Mouse (Mus musculus): ENCODE measurements around the gene Mapk1. TPM values are rescaled to one million over a fixed set of nuclear protein-coding genes. Genes with fewer than 3 reads are reported as not detected.

Gene Mapk1
- polyA plus RNA-seq (2012; rRNA removed) = 160 and 166 TPM in 2 replicates

DNA sequence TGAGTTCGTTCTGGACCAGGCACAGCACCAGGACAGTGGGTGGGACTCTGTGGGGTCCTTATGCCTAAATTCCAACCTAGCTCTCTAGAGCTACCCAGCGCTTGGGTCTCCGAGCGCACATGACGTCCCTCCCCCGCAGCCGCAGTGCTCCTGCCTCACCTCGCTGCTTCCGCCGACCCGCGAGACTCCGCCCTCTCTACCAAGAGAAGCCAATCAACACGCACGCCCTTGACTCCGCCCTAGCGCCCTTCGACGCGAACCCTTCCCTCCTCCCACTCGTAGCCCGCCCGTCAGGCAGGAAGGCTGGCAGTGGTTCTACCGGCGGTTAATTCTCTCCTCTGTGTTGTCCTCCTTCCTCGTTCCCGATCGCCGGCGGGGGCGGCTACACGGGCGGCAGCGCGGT lies at the start of gene Mapk1:
Gene Mapk1 (plus strand): TSS at position 252 of the 403 bp plus-strand sequence.
- peak; percentile 98 for DNase-seq (ENCODE audit: low read depth)
- TF ChIP-seq POLR2A (IDR thresholded peaks at IDR 0.05; ENCODE audit: borderline replicate concordance, extremely low read depth, insufficient read depth, insufficient read length, poor library complexity, severe bottlenecking) = peak; percentile 85; the same call in 1 of the 2 replicates
- no peak for TF ChIP-seq CTCF (IDR thresholded peaks at IDR 0.05; ENCODE audit: borderline replicate concordance, extremely low read depth, insufficient read depth, insufficient read length)

DNA sequence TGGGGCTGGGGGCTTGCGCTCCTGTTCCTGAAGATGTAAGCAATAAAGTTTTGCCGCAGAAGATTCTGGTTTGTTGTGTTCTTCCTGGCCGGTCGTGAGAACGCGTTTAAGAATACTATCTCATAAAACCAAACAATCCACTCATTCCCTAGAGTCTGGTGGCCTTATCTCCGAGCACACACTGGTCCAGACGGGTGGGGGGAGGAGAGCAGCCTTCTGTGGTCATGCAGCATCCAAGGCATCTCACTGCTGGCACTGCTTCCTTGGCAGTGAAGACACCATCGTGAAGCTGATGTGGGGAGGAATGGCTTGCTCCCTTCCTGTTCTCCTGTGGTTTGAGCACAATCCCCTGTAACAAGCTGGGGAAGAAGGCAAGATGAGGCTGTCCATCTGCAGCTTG lies 43.6 kb upstream of the Mapk1 start:
- TF ChIP-seq POLR2A (IDR thresholded peaks at IDR 0.05; ENCODE audit: borderline replicate concordance, extremely low read depth, insufficient read depth, insufficient read length, poor library complexity, severe bottlenecking) (no peak), CTCF (IDR thresholded peaks at IDR 0.05; ENCODE audit: borderline replicate concordance, extremely low read depth, insufficient read depth, insufficient read length) (no peak)
- DNase-seq (ENCODE audit: low read depth) = no peak

DNA sequence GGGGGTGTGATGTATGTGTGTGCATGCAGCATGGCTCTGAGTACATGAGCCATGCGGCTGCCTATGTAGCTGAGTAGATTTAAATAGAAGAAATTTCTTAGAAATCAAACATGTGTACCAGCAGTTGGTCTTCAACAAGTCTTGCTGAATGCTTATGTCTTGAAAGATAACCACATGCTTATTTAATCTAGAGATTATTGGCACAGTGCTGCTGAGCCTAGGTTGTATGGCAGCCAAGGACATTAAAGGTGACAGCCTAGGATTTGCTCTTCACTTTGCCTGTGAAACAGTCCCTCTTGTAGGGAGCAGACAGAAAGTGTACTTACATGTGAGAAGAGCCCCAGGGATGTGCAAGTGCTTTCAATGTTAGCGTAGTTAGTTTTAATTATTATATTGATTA lies 42.1 kb upstream of the Mapk1 start:
- DNase-seq (ENCODE audit: low read depth) = no peak
- TF ChIP-seq CTCF (IDR thresholded peaks at IDR 0.05; ENCODE audit: borderline replicate concordance, extremely low read depth, insufficient read depth, insufficient read length) = no peak
- TF ChIP-seq POLR2A (IDR thresholded peaks at IDR 0.05; ENCODE audit: borderline replicate concordance, extremely low read depth, insufficient read depth, insufficient read length, poor library complexity, severe bottlenecking) = no peak

DNA sequence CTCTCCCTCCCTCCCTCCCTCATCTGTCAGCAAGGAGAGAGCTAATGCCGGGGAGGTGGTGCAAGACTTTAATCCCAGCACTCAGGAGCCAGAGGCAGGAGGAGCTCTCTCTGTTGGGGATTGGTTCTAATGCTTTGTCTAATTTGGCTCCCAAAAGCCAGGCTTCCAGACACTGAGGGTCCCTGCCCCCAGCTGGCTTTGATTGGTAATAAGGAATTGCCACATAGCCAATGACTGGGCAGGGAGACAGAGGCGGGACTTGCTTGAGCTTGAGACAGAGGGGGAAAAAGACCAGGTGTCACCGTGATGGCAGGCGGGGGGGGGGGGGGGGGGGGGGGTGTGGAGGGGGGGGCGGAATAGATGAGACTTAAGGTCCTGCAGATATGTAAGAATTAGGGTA lies 24.6 kb upstream of the Mapk1 start:
- peak; percentile 36 for DNase-seq (ENCODE audit: low read depth)
- no peak for TF ChIP-seq POLR2A (IDR thresholded peaks at IDR 0.05; ENCODE audit: borderline replicate concordance, extremely low read depth, insufficient read depth, insufficient read length, poor library complexity, severe bottlenecking)

DNA sequence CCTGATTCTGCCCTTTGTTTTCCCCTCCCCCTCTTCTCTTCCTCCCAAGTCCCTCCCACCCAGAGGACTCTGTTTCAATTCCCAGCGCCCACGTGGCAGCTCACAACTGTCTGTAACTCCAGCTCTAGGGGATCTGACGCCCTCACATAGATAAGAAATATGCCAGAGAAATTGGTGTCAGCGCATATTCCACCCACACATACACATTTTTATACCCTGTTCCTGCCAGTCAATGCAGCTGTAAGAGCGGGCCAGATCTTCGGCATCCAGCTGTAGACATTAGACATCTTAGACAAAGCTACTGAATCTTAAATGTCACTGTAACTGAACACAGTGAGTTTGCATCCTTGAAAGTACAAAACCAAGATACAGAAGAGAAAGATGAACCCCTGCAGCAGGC lies 23.3 kb upstream of the Mapk1 start:
- no peak for TF ChIP-seq CTCF (IDR thresholded peaks at IDR 0.05; ENCODE audit: borderline replicate concordance, extremely low read depth, insufficient read depth, insufficient read length)
- TF ChIP-seq POLR2A (IDR thresholded peaks at IDR 0.05; ENCODE audit: borderline replicate concordance, extremely low read depth, insufficient read depth, insufficient read length, poor library complexity, severe bottlenecking) = no peak
- no peak for DNase-seq (ENCODE audit: low read depth)

DNA sequence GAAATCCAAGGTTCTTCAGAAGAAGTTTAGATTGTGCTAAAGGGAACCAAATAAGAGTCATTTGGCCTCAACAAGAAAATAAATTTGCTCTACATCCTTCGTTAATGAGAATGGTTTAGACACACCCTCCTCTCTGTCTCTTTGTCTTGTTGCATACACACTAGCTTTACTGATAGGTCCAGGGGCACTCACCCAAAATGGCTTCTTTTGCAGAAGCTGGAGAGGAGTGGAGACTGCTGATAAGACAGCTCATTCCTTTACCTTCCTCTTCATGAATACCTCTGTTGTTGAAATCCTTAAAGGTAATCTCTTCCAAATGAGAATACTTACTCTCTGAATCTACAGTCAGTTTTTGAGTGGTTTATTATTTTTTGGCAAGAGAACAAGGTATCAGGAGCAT lies 18.0 kb upstream of the Mapk1 start:
- DNase-seq (ENCODE audit: low read depth) = no peak
- TF ChIP-seq POLR2A (IDR thresholded peaks at IDR 0.05; ENCODE audit: borderline replicate concordance, extremely low read depth, insufficient read depth, insufficient read length, poor library complexity, severe bottlenecking) (no peak), CTCF (IDR thresholded peaks at IDR 0.05; ENCODE audit: borderline replicate concordance, extremely low read depth, insufficient read depth, insufficient read length) (no peak)

DNA sequence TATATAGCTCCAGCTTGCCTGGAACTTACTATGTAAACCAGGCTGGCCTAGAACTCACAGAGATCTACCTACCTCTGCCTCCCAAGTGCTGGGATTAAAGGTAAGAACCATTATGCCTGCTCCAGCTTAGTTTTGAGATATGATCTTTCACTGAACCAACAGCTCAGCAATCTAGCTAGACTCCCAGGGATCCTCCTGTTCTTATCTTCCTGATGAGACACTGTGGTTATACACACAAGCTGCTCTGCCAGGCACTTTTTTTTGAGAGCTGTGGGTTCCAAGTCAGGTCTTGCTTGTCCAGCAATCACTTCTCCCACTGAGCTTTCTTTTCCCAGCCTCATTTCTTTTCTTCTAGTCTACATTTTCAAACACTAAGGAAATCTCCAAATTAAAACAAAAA lies 16.9 kb upstream of the Mapk1 start:
- no peak for TF ChIP-seq POLR2A (IDR thresholded peaks at IDR 0.05; ENCODE audit: borderline replicate concordance, extremely low read depth, insufficient read depth, insufficient read length, poor library complexity, severe bottlenecking)
- TF ChIP-seq CTCF (IDR thresholded peaks at IDR 0.05; ENCODE audit: borderline replicate concordance, extremely low read depth, insufficient read depth, insufficient read length) = no peak
- no peak for DNase-seq (ENCODE audit: low read depth)

DNA sequence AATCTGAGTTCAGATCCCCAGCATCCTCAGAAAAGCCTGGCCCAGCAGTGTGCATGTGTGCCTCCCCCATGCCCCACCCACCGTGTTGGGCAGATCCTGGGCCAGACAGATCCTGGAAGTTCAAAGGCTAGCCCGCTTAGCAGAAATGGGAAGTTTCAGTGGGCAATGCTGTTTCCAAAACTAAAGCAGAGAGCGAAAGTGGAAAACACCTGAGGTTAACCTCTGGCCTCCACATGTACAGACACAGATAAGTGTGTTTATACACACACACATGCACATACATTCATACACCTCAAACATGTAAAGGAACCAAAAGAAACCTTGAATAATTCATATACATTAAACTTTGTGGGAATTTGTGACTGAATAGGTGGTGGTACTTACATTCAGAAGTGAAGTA lies 5.1 kb upstream of the Mapk1 start:
- DNase-seq (ENCODE audit: low read depth) = no peak
- no peak for TF ChIP-seq CTCF (IDR thresholded peaks at IDR 0.05; ENCODE audit: borderline replicate concordance, extremely low read depth, insufficient read depth, insufficient read length)
- TF ChIP-seq POLR2A (IDR thresholded peaks at IDR 0.05; ENCODE audit: borderline replicate concordance, extremely low read depth, insufficient read depth, insufficient read length, poor library complexity, severe bottlenecking) = no peak

DNA sequence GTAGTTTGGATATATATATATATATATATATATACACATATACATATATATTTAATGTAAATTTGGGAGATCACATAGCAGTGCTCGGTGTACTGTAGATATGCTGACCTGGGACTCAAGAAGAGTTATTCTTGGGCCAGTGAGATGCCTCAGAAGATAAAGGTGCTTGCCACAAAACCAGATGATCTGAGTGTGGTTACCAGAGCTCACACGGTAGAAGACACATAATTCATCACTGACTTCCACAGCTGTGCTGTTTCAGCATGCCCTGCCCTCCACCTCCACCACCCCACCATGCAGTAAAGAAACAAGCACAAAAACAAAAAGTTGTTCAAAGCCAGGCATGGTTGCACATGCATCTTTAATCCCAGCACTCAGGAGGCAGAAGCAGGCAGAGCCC lies 4.4 kb upstream of the Mapk1 start:
- TF ChIP-seq POLR2A (IDR thresholded peaks at IDR 0.05; ENCODE audit: borderline replicate concordance, extremely low read depth, insufficient read depth, insufficient read length, poor library complexity, severe bottlenecking) = no peak
- TF ChIP-seq CTCF (IDR thresholded peaks at IDR 0.05; ENCODE audit: borderline replicate concordance, extremely low read depth, insufficient read depth, insufficient read length) = no peak
- no peak for DNase-seq (ENCODE audit: low read depth)

DNA sequence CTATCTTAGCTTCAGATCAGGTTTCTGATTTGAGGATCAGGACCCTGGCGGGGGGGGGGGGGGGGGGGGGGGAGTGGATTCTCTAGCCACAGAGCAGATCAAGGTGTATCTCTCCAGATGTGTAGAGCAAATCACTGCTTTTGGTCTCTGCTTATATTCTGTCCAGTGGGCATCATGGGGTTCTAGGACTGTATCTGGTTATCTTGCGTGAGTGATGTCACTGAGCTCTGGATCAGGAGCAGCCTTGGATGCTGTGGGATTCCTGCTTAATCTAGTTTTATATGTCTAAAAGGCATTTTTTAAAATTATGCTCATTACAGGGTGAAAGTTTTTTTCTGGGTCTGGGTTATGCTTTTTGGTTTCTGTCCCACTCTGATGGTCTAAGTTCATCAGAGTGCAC lies 546 bp upstream of the Mapk1 start:
- TF ChIP-seq POLR2A (IDR thresholded peaks at IDR 0.05; ENCODE audit: borderline replicate concordance, extremely low read depth, insufficient read depth, insufficient read length, poor library complexity, severe bottlenecking) (no peak), CTCF (IDR thresholded peaks at IDR 0.05; ENCODE audit: borderline replicate concordance, extremely low read depth, insufficient read depth, insufficient read length) (no peak)
- no peak for DNase-seq (ENCODE audit: low read depth)

DNA sequence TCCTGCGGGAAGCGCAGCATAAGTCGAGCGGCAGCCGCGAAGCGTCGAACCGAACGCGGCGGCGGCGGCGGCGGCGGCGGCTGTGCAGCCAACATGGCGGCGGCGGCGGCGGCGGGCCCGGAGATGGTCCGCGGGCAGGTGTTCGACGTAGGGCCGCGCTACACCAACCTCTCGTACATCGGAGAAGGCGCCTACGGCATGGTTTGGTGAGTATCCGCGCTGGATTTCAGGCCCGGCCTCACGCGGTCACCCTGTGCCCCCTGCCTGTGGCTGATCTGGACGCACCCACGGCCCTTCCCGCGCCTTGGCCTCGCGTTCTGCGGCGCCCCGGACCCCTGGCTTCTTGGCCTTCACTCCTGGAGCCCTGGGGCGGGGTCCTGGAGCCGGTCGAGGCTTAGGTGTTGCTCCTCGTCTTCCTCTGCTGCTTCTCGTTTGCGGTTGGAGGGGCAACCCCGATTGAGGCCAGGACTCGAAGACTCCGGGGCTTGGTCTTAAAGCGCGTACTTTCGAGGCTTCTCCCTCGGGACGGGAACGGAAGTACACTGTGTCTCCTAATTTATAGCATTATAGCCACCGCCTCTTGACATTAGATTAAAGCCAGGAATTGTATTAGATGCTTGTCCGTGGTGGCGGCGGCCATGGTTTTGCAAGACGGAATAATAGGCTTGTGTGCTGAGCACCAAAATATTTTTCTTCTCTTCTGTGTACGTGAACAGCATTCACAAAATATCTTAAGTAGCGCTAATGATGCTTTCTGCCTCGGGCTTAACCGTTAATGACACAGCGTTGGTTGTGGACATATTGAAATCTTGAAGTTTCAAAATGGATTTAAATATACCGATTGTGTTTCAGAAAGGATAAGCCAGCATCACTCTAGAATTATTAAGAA lies 596 bp downstream of the Mapk1 start:
- TF ChIP-seq POLR2A (IDR thresholded peaks at IDR 0.05; ENCODE audit: borderline replicate concordance, extremely low read depth, insufficient read depth, insufficient read length, poor library complexity, severe bottlenecking) (no peak), CTCF (IDR thresholded peaks at IDR 0.05; ENCODE audit: borderline replicate concordance, extremely low read depth, insufficient read depth, insufficient read length) (no peak)
- peak; percentile 76 for DNase-seq (ENCODE audit: low read depth)

DNA sequence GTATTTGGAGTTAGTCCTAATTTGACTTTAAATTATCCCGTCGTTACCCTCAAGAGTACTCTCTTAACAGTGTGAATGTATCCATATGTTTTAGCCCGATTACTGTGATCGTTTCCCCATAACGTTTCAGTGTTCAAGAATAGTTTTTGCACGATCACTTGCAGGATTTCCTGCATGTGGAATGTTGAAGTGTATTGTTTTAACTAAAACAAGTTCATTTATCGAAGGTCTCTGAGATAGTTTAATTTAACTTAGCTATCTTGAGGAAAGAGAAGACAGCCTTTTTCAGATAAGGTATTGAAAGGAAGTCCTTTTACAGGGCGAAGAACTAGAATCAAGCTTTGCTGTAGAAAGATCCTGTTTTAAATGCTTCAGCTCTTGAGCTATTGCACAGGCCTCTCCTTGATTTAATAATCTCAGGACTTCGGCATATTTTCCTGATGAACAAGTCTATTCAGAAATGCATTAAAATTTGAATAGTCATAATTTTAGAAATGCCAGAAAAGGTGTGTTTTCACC lies 1.3 kb downstream of the Mapk1 start:
- TF ChIP-seq POLR2A (IDR thresholded peaks at IDR 0.05; ENCODE audit: borderline replicate concordance, extremely low read depth, insufficient read depth, insufficient read length, poor library complexity, severe bottlenecking) = no peak
- TF ChIP-seq CTCF (IDR thresholded peaks at IDR 0.05; ENCODE audit: borderline replicate concordance, extremely low read depth, insufficient read depth, insufficient read length) = no peak

More for the DNA sequence above, 1.3 kb downstream of the Mapk1 start:
- DNase-seq (ENCODE audit: low read depth) = peak; percentile 7
